Mouse (Mus musculus) hindbrain, embryonic 15.5 days (tissue): ENCODE data around the gene Adora2a. TPM values are rescaled to one million over a fixed set of nuclear protein-coding genes. Genes with fewer than 3 reads are reported as not detected.
"Not testable (repeated sequence)": the region's sequence is repeated elsewhere in the genome, so short reads cannot be mapped to it uniquely, and the experiment has no call there.

ENCODE experiments used
- ATAC-seq: fragments of 200-750 bp; cut with Nextera tagmentation; 2 replicates; pipeline ENCODE4 v1.8.0; 2017; ENCODE audit warnings: low read depth, moderate number of reproducible peaks, moderate TSS enrichment; ENCODE audit not compliant: low FRiP score
- H3K27ac ChIP-seq: fragments of 300-500 bp; sonication (generic); replicated peaks from 2 replicates; pipeline ENCODE4 v1.5.1; 2015; ENCODE audit warnings: mild to moderate bottlenecking, inconsistent platforms
- H3K27me3 ChIP-seq: fragments of 300-500 bp; sonication (generic); 2 replicates; pipeline ENCODE4 v1.6.1; 2015; ENCODE audit warnings: control low read depth, inconsistent platforms
- H3K36me3 ChIP-seq: fragments of 300-500 bp; sonication (generic); 2 replicates; pipeline ENCODE4 v1.6.1; 2015; ENCODE audit warnings: control low read depth, inconsistent platforms
- H3K4me1 ChIP-seq: fragments of 300-500 bp; sonication (generic); replicated peaks from 2 replicates; pipeline ENCODE4 v1.6.1; 2015; ENCODE audit warnings: control low read depth, inconsistent platforms
- H3K4me2 ChIP-seq: fragments of 300-500 bp; sonication (generic); 2 replicates; pipeline ENCODE4 v1.6.1; 2015; ENCODE audit warnings: moderate library complexity, mild to moderate bottlenecking, inconsistent platforms
- H3K4me3 ChIP-seq: fragments of 300-500 bp; sonication (generic); 2 replicates; pipeline ENCODE4 v1.5.1; 2015; ENCODE audit warnings: mild to moderate bottlenecking, inconsistent platforms
- H3K9ac ChIP-seq: fragments of 300-500 bp; sonication (generic); 2 replicates; pipeline ENCODE4 v1.6.1; 2015; ENCODE audit warnings: inconsistent platforms
- H3K9me3 ChIP-seq: fragments of 300-500 bp; sonication (generic); 2 replicates; pipeline ENCODE4 v1.6.1; 2016; ENCODE audit warnings: control low read depth, inconsistent platforms
- WGBS: fragments of 180-500 bp; shearing (Covaris S2); methylation state at CpG from one replicate; pipeline ENCODE4 v1.1.7; 2015; 5-methylcytosine and 5-hydroxymethylcytosine counted together
- polyA plus RNA-seq: library from polyadenylated mRNA; unstranded; fragments of >200 nt; fragmentation: Nextera tagmentation; extraction: Ambion mirVana; gene quantifications from 2 replicates; pipeline ENCODE4 v1.2.1, GENCODE M21; 2015

Gene Adora2a
- 3.5 and 4.1 TPM in 2 replicates for polyA plus RNA-seq

DNA sequence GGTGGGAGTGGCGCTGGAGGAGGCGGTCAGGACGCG lies at the start of gene Adora2a:
Gene Adora2a (plus strand): TSS at position 6 of the 36 bp plus-strand sequence.
- Histone ChIP-seq H3K27me3 (peaks cover 23% of the 10 kb centered on the region), H3K4me1 (peaks cover 12% of the 10 kb centered on the region), H3K27ac (peak within 1 kb of the TSS; percentile 10; the same call in 1 of the 2 replicates), H3K4me2 (peak within 1 kb of the TSS; percentile 52), H3K9me3 (no peaks in the 10 kb centered on the region), H3K36me3 (no peaks in the 10 kb centered on the region), H3K9ac (peak within 1 kb of the TSS; percentile 20), H3K4me3 (peak within 1 kb of the TSS; percentile 37)
- 4% methylated on average over 4 of the region's 4 CpGs for WGBS
- no peak for ATAC-seq

- Histone ChIP-seq H3K27me3 (no peaks in the 10 kb centered on the region), H3K9me3 (no peaks in the 10 kb centered on the region), H3K27ac (no peak overlapping the region), H3K9ac (no peak overlapping the region), H3K4me3 (no peak overlapping the region), H3K4me1 (no peaks in the 10 kb centered on the region), H3K4me2 (no peak overlapping the region), H3K36me3 (peaks cover 47% of the 10 kb centered on the region)
- no peak for ATAC-seq
- 94% methylated on average over 4 of the region's 4 CpGs for WGBS
Observed at GRCm38 (mm10) chr10:75273020-75273419, 43.7 kb upstream of the Adora2a start.

GRCm38 (mm10) chr10:75276427-75277013 lies 40.2 kb upstream of the Adora2a start:
- H3K9me3 ChIP-seq, result no peaks in the 10 kb centered on the region
- WGBS, result 95% methylated on average over 12 of the region's 12 CpGs
- H3K27ac ChIP-seq, result no peak overlapping the region
- H3K9ac ChIP-seq, result no peak overlapping the region
- no peaks in the 10 kb centered on the region for H3K27me3 ChIP-seq
- no peak for ATAC-seq
- H3K36me3 ChIP-seq, result peaks cover 40% of the 10 kb centered on the region
- no peaks in the 10 kb centered on the region for H3K4me1 ChIP-seq
- no peak overlapping the region for H3K4me2 ChIP-seq
- no peak overlapping the region for H3K4me3 ChIP-seq

- Histone ChIP-seq H3K9ac (no peak overlapping the region), H3K4me2 (no peak overlapping the region), H3K27me3 (no peaks in the 10 kb centered on the region), H3K27ac (no peak overlapping the region), H3K9me3 (no peaks in the 10 kb centered on the region), H3K36me3 (peaks cover 40% of the 10 kb centered on the region), H3K4me3 (no peak overlapping the region), H3K4me1 (no peaks in the 10 kb centered on the region)
- 79% methylated on average over 1 of the region's 1 CpGs for WGBS
- ATAC-seq, result no peak
Observed at GRCm38 (mm10) chr10:75277501-75277900, 39.2 kb upstream of the Adora2a start.

- H3K27ac ChIP-seq, result no peak overlapping the region
- H3K9me3 ChIP-seq, result no peaks in the 10 kb centered on the region
- no peaks in the 10 kb centered on the region for H3K27me3 ChIP-seq
- peaks cover 18% of the 10 kb centered on the region for H3K36me3 ChIP-seq
- H3K4me3 ChIP-seq, result no peak overlapping the region
- no peak overlapping the region for H3K9ac ChIP-seq
- H3K4me1 ChIP-seq, result no peaks in the 10 kb centered on the region
- 89% methylated on average over 5 of the region's 5 CpGs for WGBS
- H3K4me2 ChIP-seq, result no peak overlapping the region
- ATAC-seq, result no peak
Observed at GRCm38 (mm10) chr10:75282648-75283047, 34.0 kb upstream of the Adora2a start.

DNA sequence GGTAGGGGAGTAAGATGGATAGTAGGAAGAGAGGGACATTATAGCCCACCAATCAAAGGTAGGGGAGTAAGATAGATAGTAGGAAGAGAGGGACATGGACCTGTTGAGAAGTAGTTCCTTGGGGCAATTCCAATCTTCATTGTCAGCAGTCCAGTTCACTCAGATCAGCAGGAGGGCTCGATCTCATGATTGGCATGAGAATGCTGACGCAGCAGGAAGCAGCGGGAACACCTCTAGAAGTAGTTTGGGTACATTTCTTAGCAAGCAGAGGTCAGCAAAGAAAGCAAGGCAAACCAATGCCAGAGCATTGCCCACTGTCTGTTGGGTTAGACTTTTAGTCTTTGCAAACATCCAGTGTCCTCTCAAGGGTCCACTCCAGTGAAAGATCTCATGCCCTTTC lies 32.9 kb upstream of the Adora2a start:
- Histone ChIP-seq H3K9ac (no peak overlapping the region), H3K36me3 (peaks cover 17% of the 10 kb centered on the region), H3K4me2 (no peak overlapping the region), H3K9me3 (no peaks in the 10 kb centered on the region), H3K27me3 (no peaks in the 10 kb centered on the region), H3K27ac (no peak overlapping the region), H3K4me1 (no peaks in the 10 kb centered on the region), H3K4me3 (no peak overlapping the region)
- no peak for ATAC-seq
- WGBS, result 93% methylated on average over 3 of the region's 3 CpGs

GRCm38 (mm10) chr10:75288579-75288978 lies 28.1 kb upstream of the Adora2a start:
- Histone ChIP-seq H3K27me3 (no peaks in the 10 kb centered on the region), H3K4me1 (no peaks in the 10 kb centered on the region), H3K9me3 (no peaks in the 10 kb centered on the region), H3K36me3 (peaks cover 9% of the 10 kb centered on the region; the same call in 1 of the 2 replicates), H3K4me2 (no peak overlapping the region), H3K27ac (no peak overlapping the region), H3K9ac (no peak overlapping the region), H3K4me3 (no peak overlapping the region)
- WGBS, result 84% methylated on average over 7 of the region's 7 CpGs
- no peak for ATAC-seq

- 79% methylated on average over 4 of the region's 4 CpGs for WGBS
Observed at GRCm38 (mm10) chr10:75289392-75289791, 27.3 kb upstream of the Adora2a start.

GRCm38 (mm10) chr10:75290650-75291049 lies 26.0 kb upstream of the Adora2a start:
- H3K9me3 ChIP-seq, result no peaks in the 10 kb centered on the region
- H3K36me3 ChIP-seq, result 0 out of 2 replicates have a peak, but pooled peaks cover 7% of the 10 kb centered on the region
- 95% methylated on average over 5 of the region's 5 CpGs for WGBS
- H3K4me3 ChIP-seq, result no peak overlapping the region
- ATAC-seq, result no peak
- no peak overlapping the region for H3K27ac ChIP-seq
- no peak overlapping the region for H3K4me2 ChIP-seq
- H3K9ac ChIP-seq, result no peak overlapping the region
- H3K27me3 ChIP-seq, result no peaks in the 10 kb centered on the region
- H3K4me1 ChIP-seq, result no peaks in the 10 kb centered on the region

More at GRCm38 (mm10) chr10:75289392-75289791, 27.3 kb upstream of the Adora2a start:
- H3K4me3 ChIP-seq, result no peak overlapping the region
- H3K9me3 ChIP-seq, result no peaks in the 10 kb centered on the region
- no peaks in the 10 kb centered on the region for H3K4me1 ChIP-seq
- no peak for ATAC-seq
- no peak overlapping the region for H3K27ac ChIP-seq
- H3K9ac ChIP-seq, result no peak overlapping the region
- H3K27me3 ChIP-seq, result no peaks in the 10 kb centered on the region
- H3K36me3 ChIP-seq, result peaks cover 4% of the 10 kb centered on the region; the same call in 1 of the 2 replicates
- H3K4me2 ChIP-seq, result no peak overlapping the region

- H3K4me3 ChIP-seq, result no peak overlapping the region
- ATAC-seq, result no peak
- H3K36me3 ChIP-seq, result 0 out of 2 replicates have a peak, but pooled peaks cover 10% of the 10 kb centered on the region
- H3K27me3 ChIP-seq, result no peaks in the 10 kb centered on the region
- 65% methylated on average over 1 of the region's 1 CpGs for WGBS
- H3K27ac ChIP-seq, result no peak overlapping the region
- no peaks in the 10 kb centered on the region for H3K4me1 ChIP-seq
- no peak overlapping the region for H3K4me2 ChIP-seq
- H3K9me3 ChIP-seq, result no peaks in the 10 kb centered on the region
- no peak overlapping the region for H3K9ac ChIP-seq
Observed at GRCm38 (mm10) chr10:75291338-75291737, 25.3 kb upstream of the Adora2a start.

GRCm38 (mm10) chr10:75292206-75292605 lies 24.5 kb upstream of the Adora2a start:
- WGBS, result 95% methylated on average over 8 of the region's 8 CpGs
- H3K27ac ChIP-seq, H3K4me1 ChIP-seq, H3K4me2 ChIP-seq, H3K27me3 ChIP-seq, H3K9ac ChIP-seq, H3K9me3 ChIP-seq, ATAC-seq, H3K4me3 ChIP-seq: not testable (repeated sequence)
- H3K36me3 ChIP-seq, result 0 out of 2 replicates have a peak, but pooled peaks cover 10% of the 10 kb centered on the region

DNA sequence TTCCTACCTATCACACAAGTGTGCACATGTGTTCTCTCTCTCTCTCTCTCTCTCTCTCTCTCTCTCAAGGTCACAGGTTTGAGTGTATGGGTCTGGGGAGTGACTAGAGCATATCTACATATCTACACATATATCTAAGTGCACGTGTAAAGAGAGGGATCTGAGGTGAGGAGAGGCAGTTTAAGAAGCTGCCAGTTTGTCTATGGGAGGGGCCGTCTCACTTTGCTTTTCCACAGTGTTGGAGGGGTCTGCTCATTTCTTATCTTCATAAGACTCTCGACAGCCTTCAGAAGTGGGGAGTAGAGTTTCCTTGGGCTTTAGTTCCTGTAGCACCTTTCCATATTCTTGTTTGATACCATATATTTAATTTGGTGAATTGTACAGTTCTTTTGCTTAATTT lies 23.4 kb upstream of the Adora2a start:
- 0 out of 2 replicates have a peak, but pooled peaks cover 10% of the 10 kb centered on the region for H3K36me3 ChIP-seq
- H3K4me3 ChIP-seq, result no peak overlapping the region
- H3K27ac ChIP-seq, result no peak overlapping the region
- WGBS, result 80% methylated on average over 3 of the region's 3 CpGs
- no peak for ATAC-seq
- H3K4me1 ChIP-seq, result no peaks in the 10 kb centered on the region
- H3K4me2 ChIP-seq, result no peak overlapping the region
- H3K9ac ChIP-seq, result no peak overlapping the region
- H3K9me3 ChIP-seq, result no peaks in the 10 kb centered on the region
- no peaks in the 10 kb centered on the region for H3K27me3 ChIP-seq

DNA sequence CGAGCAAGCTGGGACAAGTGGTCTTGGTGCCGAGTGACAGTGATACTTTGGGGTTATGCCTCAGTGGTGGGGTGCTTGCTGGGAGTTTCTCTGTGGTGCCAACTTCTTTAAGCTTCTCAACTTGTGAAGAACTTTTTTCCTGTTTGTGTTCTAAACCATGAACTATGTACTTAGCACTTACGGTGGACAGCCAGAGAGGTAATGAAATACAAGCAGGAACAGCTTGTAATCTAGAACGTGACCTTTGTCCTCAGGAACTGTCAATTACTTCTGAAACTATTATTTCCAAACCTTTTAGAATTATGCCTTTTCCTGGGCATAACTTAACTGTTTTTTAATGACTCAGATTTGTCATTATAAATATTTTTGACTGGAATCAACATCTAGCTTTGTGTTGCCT lies 22.3 kb upstream of the Adora2a start:
- WGBS, result 72% methylated on average over 4 of the region's 4 CpGs
- no peak overlapping the region for H3K4me2 ChIP-seq
- H3K27me3 ChIP-seq, result no peaks in the 10 kb centered on the region
- no peak overlapping the region for H3K9ac ChIP-seq
- H3K36me3 ChIP-seq, result 0 out of 2 replicates have a peak, but pooled peaks cover 10% of the 10 kb centered on the region
- no peak overlapping the region for H3K27ac ChIP-seq
- H3K4me1 ChIP-seq, result no peaks in the 10 kb centered on the region
- H3K9me3 ChIP-seq, result no peaks in the 10 kb centered on the region
- H3K4me3 ChIP-seq, result no peak overlapping the region
- no peak for ATAC-seq
